Mouse (Mus musculus) MEL (cell line): Measurements from ENCODE around the gene Dnmt3l. TPM values are rescaled to one million over a fixed set of nuclear protein-coding genes. Genes with fewer than 3 reads are reported as not detected.
"Not testable (repeated sequence)": the region's sequence is repeated elsewhere in the genome, so short reads cannot be mapped to it uniquely, and the experiment has no call there.

ENCODE experiments used
- DNase-seq: peaks from one replicate; pipeline ENCODE4 v3.0.0; 2011; ENCODE audit warnings: low read depth, low spot score
- H3K27ac ChIP-seq: 2 replicates; pipeline ENCODE4 v1.5.1; 2012; ENCODE audit warnings: low read depth, mild to moderate bottlenecking, control low read depth, low read length, moderate library complexity; ENCODE audit not compliant: control insufficient read depth
- H3K27me3 ChIP-seq, 2 experiments: fragments of 150-350 bp in 1 of 2; sonication (generic) in 1 of 2; 2 replicates each; pipeline ENCODE4 v1.6.1; 2012; ENCODE audit warnings: low read length in 2 of 2, mild to moderate bottlenecking in 2 of 2, improper control_type of control experiment in 1 of 2, moderate library complexity in 1 of 2; ENCODE audit not compliant: insufficient read depth in 2 of 2, control insufficient read depth in 1 of 2
- H3K36me3 ChIP-seq, 2 experiments: 2 replicates each; pipeline ENCODE4 v1.6.1; 2012 to 2014; ENCODE audit warnings: low read length in 2 of 2, improper control_type of control experiment in 1 of 2, inconsistent platforms in 1 of 2, mild to moderate bottlenecking in 1 of 2; ENCODE audit not compliant: insufficient read depth in 2 of 2, control insufficient read depth in 1 of 2
- H3K4me1 ChIP-seq, 2 experiments: fragments of 150-350 bp in 1 of 2; sonication (generic) in 1 of 2; 2 replicates each; pipeline ENCODE4 v1.6.1; 2012; ENCODE audit warnings: low read length in 2 of 2, improper control_type of control experiment in 1 of 2, mild to moderate bottlenecking in 1 of 2; ENCODE audit not compliant: insufficient read depth in 2 of 2, control insufficient read depth in 1 of 2
- H3K4me3 ChIP-seq, 2 experiments: fragments of 150-350 bp in 1 of 2; sonication (generic) in 1 of 2; 2 replicates each; pipeline ENCODE4 v1.5.1; 2012; ENCODE audit warnings: low read depth in 2 of 2, low read length in 2 of 2, mild to moderate bottlenecking in 2 of 2, moderate library complexity in 2 of 2, control low read depth in 1 of 2, improper control_type of control experiment in 1 of 2; ENCODE audit not compliant: control insufficient read depth in 1 of 2, insufficient read depth in 1 of 2
- H3K79me2 ChIP-seq: 2 replicates; pipeline ENCODE4 v1.6.1; 2012; ENCODE audit warnings: mild to moderate bottlenecking, low read length, moderate library complexity; ENCODE audit not compliant: control insufficient read depth, poor library complexity, insufficient read depth
- H3K9ac ChIP-seq: 2 replicates; pipeline ENCODE4 v1.6.1; 2012; ENCODE audit warnings: low read depth, mild to moderate bottlenecking, control low read depth, low read length, moderate library complexity; ENCODE audit not compliant: control insufficient read depth, poor library complexity, severe bottlenecking
- H3K9me3 ChIP-seq: fragments of 150-350 bp; sonication (generic); replicated peaks from 2 replicates; pipeline ENCODE4 v1.6.1; 2012; ENCODE audit warnings: mild to moderate bottlenecking, low read length, improper control_type of control experiment, moderate library complexity; ENCODE audit not compliant: insufficient read depth
- CTCF ChIP-seq, 3 experiments: IDR thresholded peaks in 2 of 3; conservative IDR thresholded peaks in 1 of 3; 2 replicates each; pipeline ENCODE4 v1.5.1; 2011 to 2012; ENCODE audit warnings: low read length in 3 of 3, low read depth in 2 of 3, mild to moderate bottlenecking in 2 of 3, improper control_type of control experiment in 1 of 3, inconsistent platforms in 1 of 3, mixed read lengths in 1 of 3, moderate library complexity in 1 of 3; ENCODE audit not compliant: control insufficient read depth in 1 of 3, insufficient read depth in 1 of 3, poor library complexity in 1 of 3, severe bottlenecking in 1 of 3
- ELF1 ChIP-seq: IDR thresholded peaks from 2 replicates; pipeline ENCODE4 v1.6.1; 2014; ENCODE audit warnings: low read depth, mild to moderate bottlenecking, inconsistent platforms, low read length, improper control_type of control experiment, moderate library complexity
- ETS1 ChIP-seq: IDR thresholded peaks from 2 replicates; pipeline ENCODE4 v1.6.1; 2012; ENCODE audit warnings: low read depth, mild to moderate bottlenecking, inconsistent platforms, low read length, improper control_type of control experiment, moderate library complexity
- MAFK ChIP-seq: IDR thresholded peaks from 2 replicates; pipeline ENCODE4 v1.6.1; 2011; ENCODE audit warnings: low read depth, mild to moderate bottlenecking, low read length, improper control_type of control experiment, borderline replicate concordance
- MAX ChIP-seq: IDR thresholded peaks from 2 replicates; pipeline ENCODE4 v1.6.1; 2011; ENCODE audit warnings: low read length, improper control_type of control experiment
- MXI1 ChIP-seq: IDR thresholded peaks from 2 replicates; pipeline ENCODE4 v1.6.1; 2011; ENCODE audit warnings: mild to moderate bottlenecking, low read depth, low read length, improper control_type of control experiment
- MYB ChIP-seq: IDR thresholded peaks from 2 replicates; pipeline ENCODE4 v1.6.1; 2011; ENCODE audit warnings: mild to moderate bottlenecking, low read depth, low read length, improper control_type of control experiment
- RAD21 ChIP-seq: IDR thresholded peaks from 2 replicates; pipeline ENCODE4 v1.6.1; 2011; ENCODE audit warnings: mild to moderate bottlenecking, low read depth, low read length, improper control_type of control experiment
- SMC3 ChIP-seq: IDR thresholded peaks from 2 replicates; pipeline ENCODE4 v1.6.1; 2011; ENCODE audit warnings: low read depth, low read length, improper control_type of control experiment
- TBP ChIP-seq: IDR thresholded peaks from 2 replicates; pipeline ENCODE4 v1.8.0; 2011; ENCODE audit warnings: low read depth, low read length, improper control_type of control experiment
- ZMIZ1 ChIP-seq: IDR thresholded peaks from 2 replicates; pipeline ENCODE4 v1.6.1; 2012; ENCODE audit warnings: low read depth, mild to moderate bottlenecking, inconsistent platforms, low read length, improper control_type of control experiment, moderate library complexity
- ZNF384 ChIP-seq: IDR thresholded peaks from 2 replicates; pipeline ENCODE4 v1.6.1; 2012; ENCODE audit warnings: low read depth, mild to moderate bottlenecking, inconsistent platforms, low read length, improper control_type of control experiment
- polyA plus RNA-seq, 2 experiments: library from polyadenylated mRNA; stranded (reverse) in 1 of 2; unstranded in 1 of 2; fragments of >175 nt in 1 of 2; fragments of >200 nt in 1 of 2; gene quantifications; 2 replicates each; pipeline versions ENCODE4 v1.2.1 to v1.2.4; 2012; ENCODE audit warnings: low replicate concordance in 2 of 2, low read depth in 1 of 2; ENCODE audit not compliant: insufficient read length in 2 of 2, insufficient read depth in 1 of 2, missing spikeins in 1 of 2
- total RNA-seq: library from RNA; depleted of rRNA; stranded (reverse); fragments of 300-350 nt; gene quantifications from 2 replicates; pipeline ENCODE4 v1.2.3, GENCODE M21; 2012

The Dnmt3l gene
- total and polyA plus RNA-seq, 3 experiments = not detected

GRCm38 (mm10) chr10:78009945-78010293 lies 31.8 kb upstream of the Dnmt3l start, which contains the start of gene Pfkl (continued):
- TF ChIP-seq ZNF384 = no peak
- TF ChIP-seq, all 39 proteins: peak for 6

- Histone ChIP-seq H3K27me3 (no peaks in the 10 kb centered on the region), H3K79me2 (peaks cover 19% of the 10 kb centered on the region), H3K36me3 (no peaks in the 10 kb centered on the region; a peak in 2 of 4 replicates), H3K4me1 (peaks cover 2 to 14% of the 10 kb centered on the region in 2 experiments; a peak in 3 of 4 replicates), H3K27ac (peak overlapping the region; percentile 67), H3K4me3 (peak overlapping the region; percentile 79 to 80), H3K9ac (peak overlapping the region; percentile 69), H3K9me3 (no peaks in the 10 kb centered on the region)
- TF ChIP-seq MAX = no peak
- 0 out of 2 replicates have a peak, but pooled peaks have one; percentile 30 for TF ChIP-seq ZMIZ1
- TF ChIP-seq MAFK = peak; percentile 44; the same call in 1 of the 2 replicates
- no peak for TF ChIP-seq ELF1
- TF ChIP-seq MYB = no peak
- TF ChIP-seq ETS1 = no peak; the same call in none of the 2 replicates
- peak; percentile 54; the same call in 1 of the 2 replicates for TF ChIP-seq MXI1
- TF ChIP-seq RAD21 = no peak
- TF ChIP-seq TBP = peak; percentile 87
- no peak; the same call in 1 of the 2 replicates for TF ChIP-seq SMC3
- DNase-seq = peak; percentile 83
Observed at GRCm38 (mm10) chr10:78010335-78010734, 31.4 kb upstream of the Dnmt3l start.

DNA sequence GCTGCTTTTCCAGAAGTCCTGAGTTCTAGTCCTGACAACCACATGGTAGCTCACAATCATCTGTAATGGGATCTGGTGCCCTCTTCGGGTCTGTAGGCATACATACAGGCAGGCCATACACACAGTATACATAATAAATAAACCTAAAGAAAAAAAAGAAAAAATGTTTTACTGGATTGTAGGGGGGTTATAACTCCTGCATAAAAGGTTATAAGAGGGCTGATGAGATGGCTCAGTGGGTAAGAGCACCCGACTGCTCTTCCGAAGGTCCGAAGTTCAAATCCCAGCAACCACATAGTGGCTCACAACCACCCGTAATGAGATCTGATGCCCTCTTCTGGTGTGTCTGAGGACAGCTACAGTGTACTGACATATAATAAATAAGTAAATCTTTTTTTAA lies 30.6 kb upstream of the Dnmt3l start:
- DNase-seq = peak; percentile 70
- Histone ChIP-seq H3K79me2 (peaks cover 19% of the 10 kb centered on the region), H3K9ac (peak overlapping the region; percentile 69), H3K4me3 (peak overlapping the region; percentile 79 to 80), H3K4me1 (peaks cover 2 to 14% of the 10 kb centered on the region in 2 experiments; a peak in 3 of 4 replicates)
- H3K9me3 ChIP-seq, H3K27me3 ChIP-seq, H3K36me3 ChIP-seq, H3K27ac ChIP-seq: not testable (repeated sequence)
- TF ChIP-seq SMC3 (peak; percentile 28; the same call in 1 of the 2 replicates), CTCF (IDR thresholded peaks at IDR 0.05 in 2 of 3, conservative IDR thresholded peaks at IDR 0.05 in 1 of 3; ENCODE audit: control insufficient read depth in 1 of 3, insufficient read depth in 1 of 3, low read depth in 2 of 3, low read length in 3 of 3, poor library complexity in 1 of 3, severe bottlenecking in 1 of 3) (peak in 2 of 3 experiments; percentile 23 to 47; a peak in 3 of 6 replicates), TBP (peak; percentile 97), RAD21 (peak; percentile 13), ZNF384 (peak; percentile 69)
